Mouse (Mus musculus) T-helper 17 cell (primary cell): ENCODE data around the gene Ercc6l.
"Not testable (repeated sequence)": the region's sequence is repeated elsewhere in the genome, so short reads cannot be mapped to it uniquely, and the experiment has no call there.

Experiments used
- in situ Hi-C, 2 experiments: fragments of 300-600 bp; cut with MboI, MseI; formaldehyde crosslinking; loops; 1 replicate in 1 of 2; 2 replicates in 1 of 2; pipeline ENCODE4 v1.15.1; 2025; ENCODE audit warnings: high pct_unique_total_duplicates in 2 of 2

Gene Ercc6l

GRCm38 (mm10) chrX:102109349-102109748, 47.5 kb downstream of the Ercc6l start:
- in situ Hi-C loops: not testable (repeated sequence)

GRCm38 (mm10) chrX:102103830-102104229, 53.1 kb downstream of the Ercc6l start:
- in situ Hi-C loops: not testable (repeated sequence)

- in situ Hi-C loops: no loop called here
Observed at GRCm38 (mm10) chrX:102101886-102102285, 55.0 kb downstream of the Ercc6l start.

GRCm38 (mm10) chrX:102094381-102094904, 62.4 kb downstream of the Ercc6l start:
- in situ Hi-C loops: no loop called here
